Mouse (Mus musculus): ENCODE data around the gene AA467197. TPM values are rescaled to one million over a fixed set of nuclear protein-coding genes. Genes with fewer than 3 reads are reported as not detected.

AA467197 gene
- polyA plus RNA-seq, 1 experiment from 2014 or later: 0.70 TPM

- Histone ChIP-seq H3K27ac (no peak overlapping the region), H3K4me3 (replicated peaks) (no peak overlapping the region), H3K27me3 (no peaks in the 10 kb centered on the region), H3K4me2 (no peak overlapping the region), H3K36me3 (replicated peaks) (no peaks in the 10 kb centered on the region), H3K9ac (no peak overlapping the region), H3K9me3 (no peaks in the 10 kb centered on the region), H3K4me1 (no peaks in the 10 kb centered on the region)
- 74% methylated on average over 17 of the region's 17 CpGs for WGBS
- no peak for ATAC-seq (ENCODE audit: low FRiP score)
These were observed 15.6 kb downstream of the AA467197 start for GRCm38 (mm10) chr2:122652096-122653084.

- Histone ChIP-seq H3K4me2 (no peak overlapping the region), H3K27ac (no peak overlapping the region), H3K27me3 (no peaks in the 10 kb centered on the region), H3K9ac (no peak overlapping the region), H3K4me1 (no peaks in the 10 kb centered on the region), H3K9me3 (no peaks in the 10 kb centered on the region), H3K4me3 (replicated peaks) (no peak overlapping the region), H3K36me3 (replicated peaks) (no peaks in the 10 kb centered on the region)
- 70% methylated on average over 2 of the region's 2 CpGs for WGBS
- ATAC-seq (ENCODE audit: low FRiP score): no peak
These were observed 19.3 kb downstream of the AA467197 start for GRCm38 (mm10) chr2:122656052-122656451.

GRCm38 (mm10) chr2:122656767-122657166, 20.0 kb downstream of the AA467197 start:
- Histone ChIP-seq H3K27me3 (no peaks in the 10 kb centered on the region), H3K9me3 (no peaks in the 10 kb centered on the region), H3K4me2 (no peak overlapping the region), H3K27ac (no peak overlapping the region), H3K4me3 (replicated peaks) (no peak overlapping the region), H3K36me3 (replicated peaks) (no peaks in the 10 kb centered on the region), H3K9ac (no peak overlapping the region), H3K4me1 (no peaks in the 10 kb centered on the region)
- 72% methylated on average over 9 of the region's 9 CpGs for WGBS
- ATAC-seq (ENCODE audit: low FRiP score): no peak

- Histone ChIP-seq H3K9me3 (no peaks in the 10 kb centered on the region), H3K4me2 (no peak overlapping the region), H3K27me3 (no peaks in the 10 kb centered on the region), H3K27ac (no peak overlapping the region), H3K36me3 (replicated peaks) (no peaks in the 10 kb centered on the region), H3K4me3 (replicated peaks) (no peak overlapping the region), H3K4me1 (no peaks in the 10 kb centered on the region), H3K9ac (no peak overlapping the region)
- ATAC-seq (ENCODE audit: low FRiP score): no peak
- WGBS: 89% methylated on average over 11 of the region's 11 CpGs
These were observed 21.1 kb downstream of the AA467197 start for GRCm38 (mm10) chr2:122657707-122658524.

GRCm38 (mm10) chr2:122659825-122660224, 23.0 kb downstream of the AA467197 start:
- H3K36me3 ChIP-seq (replicated peaks): no peaks in the 10 kb centered on the region
- H3K4me2 ChIP-seq: no peak overlapping the region
- no peaks in the 10 kb centered on the region for H3K4me1 ChIP-seq
- no peak overlapping the region for H3K4me3 ChIP-seq (replicated peaks)
- no peaks in the 10 kb centered on the region for H3K9me3 ChIP-seq
- H3K9ac ChIP-seq: no peak overlapping the region
- no peak overlapping the region for H3K27ac ChIP-seq
- no peak for ATAC-seq (ENCODE audit: low FRiP score)
- H3K27me3 ChIP-seq: no peaks in the 10 kb centered on the region
- WGBS: 87% methylated on average over 7 of the region's 7 CpGs

- Histone ChIP-seq H3K36me3 (replicated peaks) (no peaks in the 10 kb centered on the region), H3K4me2 (no peak overlapping the region), H3K27ac (no peak overlapping the region), H3K4me1 (no peaks in the 10 kb centered on the region), H3K9ac (no peak overlapping the region), H3K4me3 (replicated peaks) (no peak overlapping the region), H3K27me3 (no peaks in the 10 kb centered on the region; the same call in 1 of the 2 replicates), H3K9me3 (no peaks in the 10 kb centered on the region)
- WGBS: 57% methylated on average over 6 of the region's 6 CpGs
- no peak for ATAC-seq (ENCODE audit: low FRiP score)
These were observed 28.6 kb downstream of the AA467197 start for GRCm38 (mm10) chr2:122665253-122665972.

- 52% methylated on average over 12 of the region's 12 CpGs for WGBS
These were observed 29.4 kb downstream of the AA467197 start for GRCm38 (mm10) chr2:122665973-122666875.

GRCm38 (mm10) chr2:122667856-122668255, 31.1 kb downstream of the AA467197 start:
- Histone ChIP-seq H3K9me3 (no peaks in the 10 kb centered on the region), H3K27me3 (no peaks in the 10 kb centered on the region; the same call in 1 of the 2 replicates), H3K27ac (no peak overlapping the region), H3K4me2 (no peak overlapping the region), H3K4me3 (replicated peaks) (no peak overlapping the region), H3K36me3 (replicated peaks) (no peaks in the 10 kb centered on the region), H3K9ac (no peak overlapping the region), H3K4me1 (no peaks in the 10 kb centered on the region)
- ATAC-seq (ENCODE audit: low FRiP score): no peak
- 54% methylated on average over 5 of the region's 5 CpGs for WGBS

More at GRCm38 (mm10) chr2:122665973-122666875, 29.4 kb downstream of the AA467197 start:
- no peak overlapping the region for H3K4me3 ChIP-seq (replicated peaks)
- H3K4me1 ChIP-seq: no peaks in the 10 kb centered on the region
- H3K4me2 ChIP-seq: no peak overlapping the region
- no peaks in the 10 kb centered on the region; the same call in 1 of the 2 replicates for H3K27me3 ChIP-seq
- no peak overlapping the region for H3K27ac ChIP-seq
- H3K36me3 ChIP-seq (replicated peaks): no peaks in the 10 kb centered on the region
- H3K9ac ChIP-seq: no peak overlapping the region
- ATAC-seq (ENCODE audit: low FRiP score): peak; percentile 27; the same call in 1 of the 2 replicates
- no peaks in the 10 kb centered on the region for H3K9me3 ChIP-seq

GRCm38 (mm10) chr2:122671714-122672113, 34.9 kb downstream of the AA467197 start:
- H3K4me1 ChIP-seq: no peaks in the 10 kb centered on the region; the same call in 1 of the 2 replicates
- 78% methylated on average over 5 of the region's 5 CpGs for WGBS

GRCm38 (mm10) chr2:122672841-122673240, 36.1 kb downstream of the AA467197 start:
- Histone ChIP-seq H3K36me3 (replicated peaks) (no peaks in the 10 kb centered on the region), H3K4me2 (no peak overlapping the region), H3K4me3 (replicated peaks) (no peak overlapping the region), H3K9ac (no peak overlapping the region), H3K4me1 (no peaks in the 10 kb centered on the region; the same call in 1 of the 2 replicates), H3K9me3 (no peaks in the 10 kb centered on the region), H3K27ac (no peak overlapping the region), H3K27me3 (no peaks in the 10 kb centered on the region)
- no peak for ATAC-seq (ENCODE audit: low FRiP score)
- 81% methylated on average over 5 of the region's 5 CpGs for WGBS

More at GRCm38 (mm10) chr2:122671714-122672113, 34.9 kb downstream of the AA467197 start:
- Histone ChIP-seq H3K9me3 (no peaks in the 10 kb centered on the region), H3K36me3 (replicated peaks) (no peaks in the 10 kb centered on the region), H3K27ac (no peak overlapping the region), H3K4me2 (no peak overlapping the region), H3K9ac (no peak overlapping the region), H3K4me3 (replicated peaks) (no peak overlapping the region), H3K27me3 (no peaks in the 10 kb centered on the region; the same call in 1 of the 2 replicates)
- no peak for ATAC-seq (ENCODE audit: low FRiP score)

- Histone ChIP-seq H3K4me2 (no peak overlapping the region), H3K27me3 (no peaks in the 10 kb centered on the region), H3K4me1 (no peaks in the 10 kb centered on the region; the same call in 1 of the 2 replicates), H3K36me3 (replicated peaks) (no peaks in the 10 kb centered on the region), H3K9ac (no peak overlapping the region), H3K4me3 (replicated peaks) (no peak overlapping the region), H3K9me3 (no peaks in the 10 kb centered on the region), H3K27ac (no peak overlapping the region)
- ATAC-seq (ENCODE audit: low FRiP score): no peak
- 92% methylated on average over 2 of the region's 2 CpGs for WGBS
These were observed 38.3 kb downstream of the AA467197 start for GRCm38 (mm10) chr2:122675126-122675525.

Measured in forebrain, embryonic 12.5 days (tissue).